Mouse (Mus musculus) kidney, embryonic 16.5 days (tissue): ENCODE results near the gene 4930558K02Rik. TPM values are rescaled to one million over a fixed set of nuclear protein-coding genes. Genes with fewer than 3 reads are reported as not detected.
A peak's percentile ranks its signal among the peaks of the same experiment; 100 is the strongest.

ENCODE experiments used
- ATAC-seq: fragments of 200-750 bp; cut with Nextera tagmentation; 2 replicates; pipeline ENCODE4 v1.8.0; 2017; ENCODE audit warnings: moderate TSS enrichment; ENCODE audit not compliant: low FRiP score, low TSS enrichment
- H3K27ac ChIP-seq: fragments of 300-500 bp; sonication (generic); 2 replicates; pipeline ENCODE4 v1.5.1; 2014; ENCODE audit warnings: low read length
- H3K27me3 ChIP-seq: fragments of 300-500 bp; sonication (generic); 2 replicates; pipeline ENCODE4 v1.6.1; 2014; ENCODE audit warnings: low read length, control low read depth, mixed read lengths; ENCODE audit not compliant: insufficient read depth
- H3K36me3 ChIP-seq: fragments of 300-500 bp; sonication (generic); 2 replicates; pipeline ENCODE4 v1.6.1; 2014; ENCODE audit warnings: low read length, control low read depth, mixed read lengths; ENCODE audit not compliant: insufficient read depth
- H3K4me1 ChIP-seq: fragments of 300-500 bp; sonication (generic); 2 replicates; pipeline ENCODE4 v1.6.1; 2014; ENCODE audit warnings: low read length, control low read depth, mixed read lengths; ENCODE audit not compliant: insufficient read depth
- H3K4me2 ChIP-seq: fragments of 300-500 bp; sonication (generic); replicated peaks from 2 replicates; pipeline ENCODE4 v1.6.1; 2014; ENCODE audit warnings: low read depth, low read length
- H3K4me3 ChIP-seq: fragments of 300-500 bp; sonication (generic); 2 replicates; pipeline ENCODE4 v1.5.1; 2014; ENCODE audit warnings: mild to moderate bottlenecking, low read length
- H3K9ac ChIP-seq: fragments of 300-500 bp; sonication (generic); replicated peaks from 2 replicates; pipeline ENCODE4 v1.6.1; 2014; ENCODE audit warnings: low read length
- H3K9me3 ChIP-seq: fragments of 300-500 bp; sonication (generic); 2 replicates; pipeline ENCODE4 v1.6.1; 2016; ENCODE audit warnings: low read length, control low read depth
- WGBS: fragments of 180-500 bp; shearing (Covaris S2); extraction: QIAGEN DNeasy Blood & Tissue Kit; methylation state at CpG from one replicate; pipeline ENCODE4 v1.1.7; 2014; 5-methylcytosine and 5-hydroxymethylcytosine counted together
- polyA plus RNA-seq: library from polyadenylated mRNA; unstranded; fragments of >200 nt; fragmentation: Nextera tagmentation; extraction: Ambion mirVana; gene quantifications from 2 replicates; pipeline ENCODE4 v1.2.1, GENCODE M21; 2015

The 4930558K02Rik gene
- polyA plus RNA-seq = not detected in 2 replicates

DNA sequence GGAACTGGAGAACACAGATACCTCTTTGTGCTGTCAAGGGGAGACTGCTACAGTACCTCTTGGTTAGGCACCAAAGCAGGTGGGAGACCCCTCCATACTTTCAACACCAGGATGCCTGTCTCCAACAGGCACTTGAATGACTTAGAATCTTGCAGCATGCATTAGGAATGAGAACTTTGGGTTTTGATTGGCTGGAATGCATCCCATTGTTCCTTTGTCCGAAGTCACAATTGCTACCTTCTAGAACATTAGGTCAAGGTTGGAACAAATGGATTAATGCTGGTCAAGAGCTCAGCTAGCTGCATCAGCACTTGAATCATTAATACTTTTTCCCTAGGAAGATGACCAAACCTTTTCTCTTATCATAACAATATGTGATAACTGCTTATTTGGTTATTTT is at the start of gene 4930558K02Rik:
Gene 4930558K02Rik (minus strand): TSS at position 101 of the 400 bp plus-strand sequence.
- no peaks in the 10 kb centered on the region for H3K9me3 ChIP-seq
- H3K36me3 ChIP-seq = no peaks in the 10 kb centered on the region
- no peak within 1 kb of the TSS for H3K4me3 ChIP-seq
- WGBS = 69% methylated on average over 1 of the region's 1 CpGs
- H3K27ac ChIP-seq = no peak within 1 kb of the TSS
- H3K4me2 ChIP-seq = no peak within 1 kb of the TSS
- peaks cover 46% of the 10 kb centered on the region for H3K4me1 ChIP-seq
- H3K27me3 ChIP-seq = no peaks in the 10 kb centered on the region
- no peak for ATAC-seq
- H3K9ac ChIP-seq = no peak within 1 kb of the TSS

DNA sequence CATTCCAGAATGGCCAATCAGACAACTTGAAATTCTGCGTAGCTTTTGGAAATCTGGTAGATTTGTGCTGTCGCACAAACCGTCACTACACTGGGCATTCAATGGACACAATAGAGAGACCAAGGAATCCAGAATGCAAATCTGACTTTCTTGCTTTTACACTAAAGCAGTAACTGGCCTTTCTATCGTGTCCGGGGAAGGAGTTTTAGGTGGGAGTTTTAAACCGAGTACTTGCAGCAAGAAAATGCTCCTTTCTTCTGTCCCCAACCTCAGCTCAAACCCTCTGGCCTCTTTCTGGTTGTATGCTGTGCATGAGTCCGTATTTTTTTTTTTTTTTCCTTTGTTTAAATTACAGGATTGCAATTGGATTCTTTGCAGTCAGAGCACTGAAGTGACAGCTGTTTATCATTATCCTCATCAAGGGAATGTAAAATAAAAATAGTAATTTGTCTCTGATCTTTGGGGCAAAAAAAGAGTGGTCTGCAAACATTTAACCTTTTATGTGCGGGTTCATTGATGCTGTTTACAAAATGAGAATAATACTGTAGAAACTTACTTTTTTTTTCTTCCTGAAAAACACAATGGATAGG is 44.3 kb upstream of the 4930558K02Rik start:
- Histone ChIP-seq H3K4me2 (no peak overlapping the region), H3K9me3 (no peaks in the 10 kb centered on the region), H3K4me1 (peaks cover 12% of the 10 kb centered on the region), H3K9ac (no peak overlapping the region), H3K36me3 (no peaks in the 10 kb centered on the region), H3K4me3 (no peak overlapping the region), H3K27ac (0 out of 2 replicates have a peak overlapping the region, but pooled peaks have one; percentile 31), H3K27me3 (no peaks in the 10 kb centered on the region)
- 64% methylated on average over 8 of the region's 8 CpGs for WGBS
- no peak for ATAC-seq

GRCm38 (mm10) chr1:162020766-162021165 is 41.3 kb upstream of the 4930558K02Rik start:
- Histone ChIP-seq H3K27me3 (no peaks in the 10 kb centered on the region), H3K36me3 (no peaks in the 10 kb centered on the region), H3K9me3 (no peaks in the 10 kb centered on the region), H3K9ac (no peak overlapping the region), H3K4me1 (peaks cover 40% of the 10 kb centered on the region), H3K27ac (no peak overlapping the region), H3K4me3 (no peak overlapping the region), H3K4me2 (no peak overlapping the region)
- ATAC-seq = no peak
- 58% methylated on average over 4 of the region's 4 CpGs for WGBS

- Histone ChIP-seq H3K4me2 (no peak overlapping the region), H3K27me3 (no peaks in the 10 kb centered on the region), H3K4me1 (peaks cover 44% of the 10 kb centered on the region), H3K36me3 (no peaks in the 10 kb centered on the region), H3K9ac (no peak overlapping the region), H3K27ac (no peak overlapping the region), H3K4me3 (no peak overlapping the region), H3K9me3 (no peaks in the 10 kb centered on the region)
- WGBS = 48% methylated on average over 7 of the region's 7 CpGs
- no peak for ATAC-seq
These were observed 40.9 kb upstream of the 4930558K02Rik start for GRCm38 (mm10) chr1:162020303-162020731.

DNA sequence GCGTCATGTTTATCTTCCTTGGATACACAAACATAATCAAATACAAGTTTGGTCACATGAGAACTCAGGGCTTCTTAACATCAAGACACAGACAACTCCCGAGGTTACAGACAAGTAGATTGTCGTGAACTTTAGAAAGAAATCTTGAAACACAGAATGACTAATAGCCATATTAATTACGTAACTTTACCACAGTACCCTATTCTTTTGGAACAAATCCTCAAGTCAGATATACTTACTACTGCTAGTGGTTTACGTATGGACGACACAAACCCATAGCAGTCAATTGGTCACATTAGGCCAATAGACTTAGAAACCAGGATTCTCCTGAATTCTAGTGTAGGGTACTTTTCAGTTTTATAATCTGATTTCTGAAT is 39.2 kb upstream of the 4930558K02Rik start:
- H3K4me1 ChIP-seq = peaks cover 60% of the 10 kb centered on the region
- H3K9me3 ChIP-seq = no peaks in the 10 kb centered on the region
- WGBS = 29% methylated on average over 6 of the region's 6 CpGs
- ATAC-seq = no peak
- peak overlapping the region; percentile 88 for H3K27ac ChIP-seq
- no peaks in the 10 kb centered on the region for H3K36me3 ChIP-seq
- no peak overlapping the region for H3K4me2 ChIP-seq
- H3K4me3 ChIP-seq = no peak overlapping the region
- no peak overlapping the region for H3K9ac ChIP-seq
- no peaks in the 10 kb centered on the region for H3K27me3 ChIP-seq

- WGBS = 14% methylated on average over 13 of the region's 13 CpGs
- H3K27ac ChIP-seq = peak overlapping the region; percentile 88
- peaks cover 64% of the 10 kb centered on the region for H3K4me1 ChIP-seq
- no peaks in the 10 kb centered on the region for H3K36me3 ChIP-seq
- no peak; the same call in 1 of the 2 replicates for ATAC-seq
- no peaks in the 10 kb centered on the region for H3K27me3 ChIP-seq
- no peaks in the 10 kb centered on the region for H3K9me3 ChIP-seq
- no peak overlapping the region for H3K4me3 ChIP-seq
- peak overlapping the region; percentile 7; the same call in 1 of the 2 replicates for H3K4me2 ChIP-seq
- H3K9ac ChIP-seq = no peak overlapping the region
These were observed 38.7 kb upstream of the 4930558K02Rik start for GRCm38 (mm10) chr1:162017975-162018600.

DNA sequence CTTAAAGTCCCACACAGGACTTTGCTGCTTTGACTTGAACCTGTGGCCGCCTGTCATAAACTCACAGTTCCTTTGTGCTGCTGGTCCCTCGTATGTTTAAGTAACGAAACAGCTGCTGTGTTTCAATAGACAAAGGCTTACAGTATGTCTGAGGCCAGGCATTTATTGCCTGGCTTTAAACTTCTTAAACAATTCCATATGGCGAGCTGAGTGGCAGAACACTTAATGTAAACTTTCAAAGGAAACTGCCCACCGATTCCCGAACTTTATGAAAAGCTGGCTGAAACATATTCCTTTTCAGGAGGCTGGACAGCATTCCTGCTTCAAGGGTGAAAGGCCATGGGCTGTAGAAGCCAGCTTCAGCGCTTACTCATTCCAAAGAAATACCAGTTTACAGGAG is 37.5 kb upstream of the 4930558K02Rik start:
- 0 out of 2 replicates have a peak overlapping the region, but pooled peaks have one; percentile 10 for H3K4me2 ChIP-seq
- WGBS = 22% methylated on average over 7 of the region's 7 CpGs
- ATAC-seq = peak; percentile 68
- H3K27me3 ChIP-seq = no peaks in the 10 kb centered on the region
- H3K36me3 ChIP-seq = no peaks in the 10 kb centered on the region
- no peaks in the 10 kb centered on the region for H3K9me3 ChIP-seq
- peaks cover 64% of the 10 kb centered on the region for H3K4me1 ChIP-seq
- no peak overlapping the region for H3K9ac ChIP-seq
- no peak overlapping the region for H3K4me3 ChIP-seq
- peak overlapping the region; percentile 88 for H3K27ac ChIP-seq

DNA sequence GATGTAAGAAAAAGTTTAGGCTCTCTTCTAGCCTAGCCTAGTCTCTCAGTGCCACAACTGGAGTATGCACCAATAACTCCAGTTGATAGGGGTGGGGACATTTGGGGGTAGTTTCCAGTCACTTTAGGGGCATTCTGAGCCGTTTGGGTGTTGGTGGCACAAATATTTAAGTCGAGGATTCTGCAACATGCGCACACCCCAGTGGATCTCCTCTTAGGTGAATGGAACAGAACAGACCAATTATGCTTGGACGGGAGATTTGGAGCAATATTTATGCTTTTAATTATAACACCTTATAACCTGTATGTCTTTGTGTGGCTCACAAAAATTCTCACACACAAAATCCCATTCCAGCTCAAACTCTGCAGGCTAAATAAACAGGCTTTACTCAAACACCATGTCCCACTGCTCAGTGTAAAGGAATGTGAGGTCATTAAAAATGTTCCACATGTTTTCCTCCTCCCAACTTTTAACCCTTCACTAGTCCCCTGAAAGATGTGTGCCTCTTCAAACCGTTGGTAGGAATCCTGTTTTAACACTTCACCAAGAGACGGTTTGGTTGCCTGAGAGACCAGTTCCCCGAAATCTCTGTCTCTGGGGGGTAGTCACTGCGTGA is 35.9 kb upstream of the 4930558K02Rik start:
- peaks cover 60% of the 10 kb centered on the region for H3K4me1 ChIP-seq
- peak; percentile 57; the same call in 1 of the 2 replicates for ATAC-seq

DNA sequence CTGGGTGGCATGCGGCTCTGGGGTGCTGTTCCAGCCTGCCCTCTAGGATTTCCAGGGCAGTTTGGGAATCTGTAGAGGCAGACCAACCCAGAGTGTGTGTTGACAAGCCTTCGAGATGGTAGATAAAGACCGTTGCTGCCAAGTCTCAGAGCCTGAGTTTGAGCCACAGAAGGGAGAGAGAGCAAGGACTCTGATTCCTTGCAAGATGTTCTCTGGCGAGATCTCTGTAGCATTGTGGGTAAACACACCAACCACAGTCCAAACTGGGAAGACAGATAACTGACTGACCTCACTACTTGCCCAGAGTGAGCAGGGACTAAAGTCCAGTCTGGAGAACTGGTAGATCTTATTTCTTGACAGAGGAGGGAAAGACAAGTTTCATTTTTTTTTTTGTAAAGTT is 34.1 kb upstream of the 4930558K02Rik start:
- Histone ChIP-seq H3K27ac (no peak overlapping the region), H3K4me1 (peaks cover 63% of the 10 kb centered on the region), H3K36me3 (no peaks in the 10 kb centered on the region), H3K27me3 (no peaks in the 10 kb centered on the region), H3K9ac (no peak overlapping the region), H3K9me3 (no peaks in the 10 kb centered on the region), H3K4me2 (no peak overlapping the region), H3K4me3 (no peak overlapping the region)
- no peak for ATAC-seq
- 78% methylated on average over 4 of the region's 4 CpGs for WGBS

More for the DNA sequence above, 35.9 kb upstream of the 4930558K02Rik start:
- Histone ChIP-seq H3K4me2 (no peak overlapping the region), H3K4me3 (no peak overlapping the region), H3K36me3 (no peaks in the 10 kb centered on the region), H3K9me3 (no peaks in the 10 kb centered on the region), H3K9ac (0 out of 2 replicates have a peak overlapping the region, but pooled peaks have one; percentile 35), H3K27me3 (no peaks in the 10 kb centered on the region), H3K27ac (peak overlapping the region; percentile 88)
- WGBS = 35% methylated on average over 8 of the region's 8 CpGs
